Mouse (Mus musculus) embryonic fibroblast, embryonic 13.5 days (primary cell): ENCODE measurements around the gene Rassf8. TPM values are rescaled to one million over a fixed set of nuclear protein-coding genes. Genes with fewer than 3 reads are reported as not detected.

Experiments used
- H3K27ac ChIP-seq: 2 replicates; pipeline ENCODE4 v1.5.1; 2012; ENCODE audit warnings: low read length, control low read depth, inconsistent platforms; ENCODE audit not compliant: insufficient read depth
- H3K4me1 ChIP-seq: 2 replicates; pipeline ENCODE4 v1.6.1; 2011; ENCODE audit warnings: low read length; ENCODE audit not compliant: control insufficient read depth, insufficient read depth
- H3K4me3 ChIP-seq: 2 replicates; pipeline ENCODE4 v1.5.1; 2011; ENCODE audit warnings: mild to moderate bottlenecking, control low read depth, low read length; ENCODE audit not compliant: insufficient read depth
- CTCF ChIP-seq: IDR thresholded peaks from 2 replicates; pipeline ENCODE4 v1.5.1; 2011; ENCODE audit warnings: mild to moderate bottlenecking, control low read depth, low read length, moderate library complexity, borderline replicate concordance; ENCODE audit not compliant: insufficient read depth
- POLR2A ChIP-seq: IDR thresholded peaks from 2 replicates; pipeline ENCODE4 v1.6.1; 2011; ENCODE audit warnings: low read depth, mild to moderate bottlenecking, control low read depth, low read length, moderate library complexity
- polyA plus RNA-seq: library from polyadenylated mRNA; stranded (reverse); fragments of >200 nt; gene quantifications from 2 replicates; pipeline ENCODE4 v1.2.4, GENCODE M21; 2011; ENCODE audit warnings: low read depth; ENCODE audit not compliant: missing spikeins, insufficient read length

Rassf8 gene
- polyA plus RNA-seq, 1 experiment, result 73.0 TPM

DNA sequence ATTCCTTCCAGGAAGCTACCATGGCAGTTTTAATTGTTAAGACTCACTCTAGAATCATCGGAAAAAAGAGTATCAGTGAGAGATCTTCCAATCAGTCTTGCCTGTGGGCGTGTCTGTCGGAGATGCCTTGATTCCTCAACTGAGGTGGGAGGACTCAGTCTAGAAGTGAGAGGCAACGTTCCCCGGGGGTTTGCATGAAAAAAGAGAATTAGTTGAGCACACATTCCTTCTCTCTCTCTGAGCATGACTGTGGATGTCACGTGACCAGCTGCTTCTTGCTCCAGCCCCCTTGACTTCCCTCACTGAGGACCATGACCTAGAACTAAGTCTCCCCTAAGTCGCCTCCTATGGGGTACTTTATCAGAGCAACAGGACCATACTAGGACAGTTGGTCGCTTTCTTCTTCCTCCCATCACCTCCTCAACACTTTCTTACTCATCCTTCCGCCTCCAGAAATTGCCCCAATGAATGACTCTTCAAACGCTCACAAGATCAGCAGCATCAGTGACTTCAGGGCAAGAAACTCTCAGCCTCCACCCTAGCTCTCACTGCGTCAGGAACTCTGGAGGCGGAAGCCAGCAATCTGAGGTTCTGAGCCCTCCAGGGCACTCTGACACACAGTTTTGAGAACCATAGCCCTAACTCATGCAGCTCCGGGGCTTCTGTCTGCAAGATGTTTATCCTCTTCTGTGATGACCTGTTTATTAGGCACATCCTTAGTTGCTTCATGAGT lies 23.3 kb upstream of the Rassf8 start:
- TF ChIP-seq POLR2A, result no peak
- TF ChIP-seq CTCF, result no peak
- H3K4me1 ChIP-seq, result 0 out of 2 replicates have a peak, but pooled peaks cover 4% of the 10 kb centered on the region
- H3K4me3 ChIP-seq, result no peak overlapping the region
- H3K27ac ChIP-seq, result peak overlapping the region; percentile 30; the same call in 1 of the 2 replicates

DNA sequence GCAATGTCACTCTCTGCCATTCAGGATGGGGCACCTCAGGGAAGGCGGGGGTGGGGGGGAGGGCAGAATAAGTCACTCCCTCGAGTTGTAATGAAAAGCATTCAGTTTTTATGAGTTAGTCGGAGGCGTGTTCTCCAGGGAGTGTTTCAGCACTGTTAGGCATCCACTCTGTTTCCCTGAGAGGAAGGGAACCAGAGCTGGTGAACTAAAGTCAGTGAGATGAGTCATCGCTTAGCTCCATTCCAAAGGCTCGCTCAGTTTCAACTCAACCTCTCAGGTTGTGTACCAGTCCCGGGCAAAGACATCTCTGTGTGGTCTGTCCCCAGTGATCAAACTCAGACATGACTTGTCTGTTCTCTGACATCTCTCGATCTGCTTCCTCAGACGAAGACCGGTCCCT lies 20.7 kb upstream of the Rassf8 start:
- H3K27ac ChIP-seq, result peak overlapping the region; percentile 38; the same call in 1 of the 2 replicates
- 0 out of 2 replicates have a peak, but pooled peaks cover 4% of the 10 kb centered on the region for H3K4me1 ChIP-seq
- TF ChIP-seq CTCF (no peak), POLR2A (no peak)
- H3K4me3 ChIP-seq, result no peak overlapping the region

DNA sequence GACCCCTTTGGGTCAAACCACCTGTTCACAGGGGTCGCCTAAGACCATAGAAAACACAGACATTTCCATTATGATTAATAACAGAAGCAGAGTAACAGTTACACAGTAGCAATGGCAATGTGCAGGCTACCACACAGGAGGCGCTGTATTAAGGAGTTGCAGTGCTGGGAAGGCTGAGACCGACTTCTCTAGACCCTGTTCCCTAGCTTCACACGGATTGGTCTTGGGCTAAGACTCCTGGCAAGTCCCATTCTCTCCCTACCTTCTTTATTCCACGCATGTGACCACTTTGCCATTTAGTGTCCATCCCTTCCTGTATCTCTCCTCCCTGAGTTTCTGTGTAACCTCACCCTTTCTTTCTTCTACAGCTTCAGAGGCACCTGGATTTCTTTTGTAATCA lies 19.6 kb upstream of the Rassf8 start:
- Histone ChIP-seq H3K27ac (no peak overlapping the region), H3K4me3 (no peak overlapping the region), H3K4me1 (0 out of 2 replicates have a peak, but pooled peaks cover 4% of the 10 kb centered on the region)
- TF ChIP-seq POLR2A (no peak), CTCF (no peak)

DNA sequence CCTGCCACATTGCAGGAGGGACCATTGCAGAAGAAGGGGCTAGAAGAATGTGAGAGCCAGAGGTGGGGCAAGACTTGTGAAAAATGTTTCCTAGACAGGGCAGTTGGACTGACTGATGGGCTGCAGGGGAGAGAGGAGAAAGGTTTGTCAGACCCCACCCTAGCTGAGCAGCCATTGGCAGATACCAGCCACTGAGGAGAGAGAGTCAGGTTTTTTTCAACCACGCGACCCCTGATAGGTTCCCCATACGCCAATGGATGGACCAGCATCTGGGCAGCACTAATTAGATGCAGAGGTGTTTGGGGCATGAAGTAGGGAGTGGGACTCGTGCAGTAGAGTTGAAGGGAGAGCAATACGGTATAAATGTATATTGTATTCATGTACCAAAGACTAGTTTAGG lies 13.7 kb upstream of the Rassf8 start:
- Histone ChIP-seq H3K27ac (no peak overlapping the region), H3K4me1 (peaks cover 6% of the 10 kb centered on the region), H3K4me3 (no peak overlapping the region)
- TF ChIP-seq POLR2A (no peak), CTCF (no peak)

DNA sequence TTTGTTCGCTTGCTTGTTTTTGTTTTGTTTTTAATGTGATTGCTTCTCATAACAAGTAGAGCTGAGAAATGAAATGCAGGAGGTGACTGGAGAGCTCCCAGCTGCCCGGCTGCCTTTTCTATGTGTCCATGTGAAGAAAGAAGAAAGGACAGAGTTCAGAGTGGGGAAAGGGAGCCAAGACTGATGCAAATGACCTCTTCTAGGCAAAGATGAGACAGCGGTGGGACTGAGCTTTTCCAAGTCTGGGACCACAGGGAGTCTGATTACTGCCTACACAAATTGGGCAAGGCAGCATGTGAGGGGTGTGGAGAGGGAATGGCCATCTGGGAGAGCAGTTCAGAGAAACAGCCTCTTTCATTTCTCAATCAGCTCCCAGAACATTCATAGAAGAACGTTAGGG lies 13.3 kb upstream of the Rassf8 start:
- no peak overlapping the region for H3K4me3 ChIP-seq
- TF ChIP-seq POLR2A (no peak), CTCF (no peak)
- peaks cover 6% of the 10 kb centered on the region for H3K4me1 ChIP-seq
- no peak overlapping the region for H3K27ac ChIP-seq

DNA sequence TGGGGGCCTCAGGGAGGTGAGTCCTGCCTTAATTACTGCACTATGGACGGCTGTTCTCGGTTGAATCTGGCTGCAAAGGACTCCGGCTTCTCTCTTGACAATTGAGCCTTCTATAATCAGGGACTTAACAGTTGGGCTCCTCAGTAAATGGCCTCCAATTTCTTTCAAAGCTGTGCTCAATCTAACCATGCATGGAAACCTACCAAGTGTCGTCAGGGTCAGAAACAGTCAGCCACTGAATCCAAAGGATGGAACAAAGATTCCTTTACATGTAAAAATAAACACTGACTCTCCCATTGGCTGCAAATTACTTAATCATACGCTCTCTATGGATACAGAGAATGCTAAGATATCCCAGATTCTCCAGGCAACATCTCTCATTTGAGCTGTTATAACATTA lies 12.6 kb upstream of the Rassf8 start:
- TF ChIP-seq POLR2A, result no peak
- TF ChIP-seq CTCF, result no peak
- H3K4me1 ChIP-seq, result peaks cover 6% of the 10 kb centered on the region
- no peak overlapping the region for H3K27ac ChIP-seq
- H3K4me3 ChIP-seq, result no peak overlapping the region

DNA sequence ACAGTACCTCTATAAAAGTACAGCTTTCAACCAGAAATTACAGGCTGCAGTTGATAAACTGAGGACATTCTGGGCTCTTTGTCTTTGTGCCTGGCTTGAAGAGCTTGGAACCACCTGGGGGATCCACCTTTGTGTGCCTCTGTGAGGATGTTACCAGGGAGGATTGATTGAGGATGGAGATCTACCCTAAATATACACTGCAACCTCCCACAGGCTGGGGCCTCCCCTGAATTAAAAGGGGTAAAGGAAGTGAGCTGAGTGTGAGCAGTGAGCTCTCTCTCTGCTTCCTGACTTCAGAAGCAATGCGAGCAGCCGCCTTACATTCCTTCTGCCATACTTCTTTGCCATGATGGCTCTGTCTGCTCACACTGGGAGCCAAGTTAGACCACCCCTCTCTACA lies 10.4 kb upstream of the Rassf8 start:
- H3K4me1 ChIP-seq, result peaks cover 6% of the 10 kb centered on the region
- TF ChIP-seq CTCF (no peak), POLR2A (no peak)
- no peak overlapping the region for H3K4me3 ChIP-seq
- H3K27ac ChIP-seq, result no peak overlapping the region

DNA sequence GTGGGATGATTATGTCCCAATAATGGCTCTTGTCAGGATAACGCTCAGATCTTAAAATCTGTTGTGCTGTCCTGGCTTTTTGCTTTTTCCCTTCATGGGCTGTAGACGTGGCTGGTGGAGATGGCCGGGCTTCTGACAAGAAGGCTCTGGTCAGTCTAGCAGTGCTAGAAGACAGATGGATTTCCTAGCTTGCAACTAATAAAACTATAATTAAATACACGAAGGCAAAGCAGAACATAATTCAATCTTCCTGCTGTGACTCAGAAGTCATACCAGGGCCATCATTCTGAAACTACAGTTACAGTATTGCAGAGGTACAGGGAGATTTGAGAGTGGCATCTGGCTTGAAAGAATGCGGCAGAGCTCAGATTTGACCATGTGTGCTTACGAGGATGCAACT lies 7.3 kb upstream of the Rassf8 start:
- no peak for TF ChIP-seq POLR2A
- TF ChIP-seq CTCF, result no peak
- Histone ChIP-seq H3K4me1 (peaks cover 6% of the 10 kb centered on the region), H3K27ac (no peak overlapping the region), H3K4me3 (no peak overlapping the region)

DNA sequence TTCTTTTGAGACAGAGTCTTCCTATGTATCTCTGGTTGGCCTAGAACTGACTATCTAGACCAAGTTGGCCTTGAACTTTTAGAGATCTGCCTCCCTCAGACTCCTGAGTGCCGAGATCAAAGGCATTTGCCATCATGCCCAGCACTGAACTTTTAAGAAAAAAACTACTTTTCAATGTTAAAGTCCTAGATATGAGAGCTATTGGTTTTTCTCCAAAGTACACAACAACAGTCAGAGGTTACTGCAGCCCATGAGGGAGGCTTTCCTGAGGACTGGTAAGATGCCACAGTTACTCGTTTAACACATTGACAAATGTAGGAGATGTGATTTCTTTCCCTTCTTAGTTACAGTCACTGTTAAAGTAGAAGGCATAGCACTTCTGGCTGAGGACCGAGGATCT lies 6.5 kb upstream of the Rassf8 start:
- H3K4me3 ChIP-seq, result no peak overlapping the region
- no peak overlapping the region for H3K27ac ChIP-seq
- peaks cover 7% of the 10 kb centered on the region for H3K4me1 ChIP-seq
- TF ChIP-seq CTCF (no peak), POLR2A (no peak)

DNA sequence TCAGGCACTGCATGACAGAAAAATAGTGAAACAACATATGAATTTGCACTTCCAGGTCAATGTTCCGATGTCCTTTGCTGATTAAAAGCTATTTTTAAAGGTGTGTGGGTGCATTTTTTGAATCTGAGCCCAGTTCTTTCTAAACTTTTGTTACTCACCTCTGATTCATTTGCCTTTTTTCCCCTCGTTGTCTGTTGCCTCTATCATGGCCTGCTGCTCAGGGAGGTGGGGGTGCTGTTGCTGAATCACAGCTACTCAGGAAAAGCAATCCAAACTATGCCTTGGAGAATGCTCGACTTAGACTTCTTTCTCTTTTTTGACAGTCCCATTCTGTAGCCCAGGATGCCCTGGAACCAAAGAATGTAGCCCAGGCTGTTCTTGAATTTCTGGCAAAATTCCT lies 1.3 kb upstream of the Rassf8 start:
- TF ChIP-seq CTCF (no peak), POLR2A (no peak)
- H3K4me1 ChIP-seq, result peaks cover 6% of the 10 kb centered on the region
- peak overlapping the region; percentile 93 for H3K27ac ChIP-seq
- H3K4me3 ChIP-seq, result no peak overlapping the region
